Mouse (Mus musculus) heart, postnatal 0 days (tissue): ENCODE measurements around the gene Tmem204.

ENCODE experiments used
- CTCF ChIP-seq: IDR thresholded peaks from 2 replicates; pipeline ENCODE4 v1.5.1; 2016; ENCODE audit warnings: antibody characterized with exemption, control low read depth, low read depth
- EP300 ChIP-seq: IDR thresholded peaks from 2 replicates; pipeline ENCODE4 v1.6.1; 2016; ENCODE audit warnings: antibody characterized with exemption, low read depth

- TF ChIP-seq CTCF (no peak), EP300 (no peak)
Observed at GRCm38 (mm10) chr17:25111220-25111619, 27.8 kb upstream of the Tmem204 start.
